Mouse (Mus musculus) midbrain, embryonic 13.5 days (tissue): ENCODE results near the gene Tmem106a. TPM values are rescaled to one million over a fixed set of nuclear protein-coding genes. Genes with fewer than 3 reads are reported as not detected.

Experiments
- ATAC-seq: fragments of 200-750 bp; cut with Nextera tagmentation; 2 replicates; pipeline ENCODE4 v1.8.0; 2017; ENCODE audit warnings: mild to moderate bottlenecking, moderate TSS enrichment, moderate library complexity
- H3K27ac ChIP-seq: fragments of 300-500 bp; sonication (generic); 2 replicates; pipeline ENCODE4 v1.5.1; 2015; ENCODE audit warnings: inconsistent platforms, mild to moderate bottlenecking, moderate library complexity
- H3K27me3 ChIP-seq: fragments of 300-500 bp; sonication (generic); 2 replicates; pipeline ENCODE4 v1.6.1; 2015; ENCODE audit warnings: mild to moderate bottlenecking, inconsistent platforms
- H3K36me3 ChIP-seq: fragments of 300-500 bp; sonication (generic); 2 replicates; pipeline ENCODE4 v1.6.1; 2015; ENCODE audit warnings: mild to moderate bottlenecking, inconsistent platforms
- H3K4me1 ChIP-seq: fragments of 300-500 bp; sonication (generic); replicated peaks from 2 replicates; pipeline ENCODE4 v1.6.1; 2015; ENCODE audit warnings: inconsistent platforms
- H3K4me2 ChIP-seq: fragments of 300-500 bp; sonication (generic); replicated peaks from 2 replicates; pipeline ENCODE4 v1.6.1; 2015; ENCODE audit warnings: moderate library complexity, mild to moderate bottlenecking, inconsistent platforms
- H3K4me3 ChIP-seq: fragments of 300-500 bp; sonication (generic); replicated peaks from 2 replicates; pipeline ENCODE4 v1.5.1; 2015; ENCODE audit warnings: mild to moderate bottlenecking, inconsistent platforms
- H3K9ac ChIP-seq: fragments of 300-500 bp; sonication (generic); replicated peaks from 2 replicates; pipeline ENCODE4 v1.6.1; 2015; ENCODE audit warnings: mild to moderate bottlenecking, inconsistent platforms
- H3K9me3 ChIP-seq: fragments of 300-500 bp; sonication (generic); 2 replicates; pipeline ENCODE4 v1.6.1; 2016; ENCODE audit warnings: mild to moderate bottlenecking, inconsistent platforms
- WGBS: fragments of 180-500 bp; shearing (Covaris S2); methylation state at CpG from one replicate; pipeline ENCODE4 v1.1.7; 2015; 5-methylcytosine and 5-hydroxymethylcytosine counted together
- polyA plus RNA-seq: library from polyadenylated mRNA; unstranded; fragments of >200 nt; fragmentation: Nextera tagmentation; extraction: Ambion mirVana; gene quantifications from 2 replicates; pipeline ENCODE4 v1.2.1, GENCODE M21; 2015

The Tmem106a gene
- polyA plus RNA-seq, result 2.1 and 2.7 TPM in 2 replicates

- peaks cover 38% of the 10 kb centered on the region for H3K36me3 ChIP-seq
- H3K9ac ChIP-seq, result peak within 1 kb of the TSS; percentile 59
- H3K4me1 ChIP-seq, result peaks cover 8% of the 10 kb centered on the region
- H3K4me3 ChIP-seq, result peak within 1 kb of the TSS; percentile 29
- H3K9me3 ChIP-seq, result no peaks in the 10 kb centered on the region
- no peak for ATAC-seq
- H3K4me2 ChIP-seq, result peak within 1 kb of the TSS; percentile 51
- H3K27me3 ChIP-seq, result no peaks in the 10 kb centered on the region
- WGBS, result 19% methylated on average over 30 of the region's 31 CpGs
- H3K27ac ChIP-seq, result no peak within 1 kb of the TSS
Measured at GRCm38 (mm10) chr11:101582054-101583035, at the start of gene Tmem106a. Gene Tmem106a, plus strand, starts transcription at chr11:101582242.

- H3K36me3 ChIP-seq, result no peaks in the 10 kb centered on the region
- H3K9ac ChIP-seq, result no peak overlapping the region
- H3K4me2 ChIP-seq, result no peak overlapping the region
- WGBS, result 90% methylated on average over 9 of the region's 9 CpGs
- H3K4me3 ChIP-seq, result no peak overlapping the region
- no peaks in the 10 kb centered on the region for H3K9me3 ChIP-seq
- H3K4me1 ChIP-seq, result no peaks in the 10 kb centered on the region
- H3K27me3 ChIP-seq, result no peaks in the 10 kb centered on the region
- no peak for ATAC-seq
- no peak overlapping the region for H3K27ac ChIP-seq
Measured at GRCm38 (mm10) chr11:101543533-101543932, 38.5 kb upstream of the Tmem106a start.

- Histone ChIP-seq H3K4me2 (no peak overlapping the region), H3K4me1 (no peaks in the 10 kb centered on the region), H3K9me3 (no peaks in the 10 kb centered on the region), H3K36me3 (no peaks in the 10 kb centered on the region), H3K27me3 (no peaks in the 10 kb centered on the region), H3K9ac (no peak overlapping the region), H3K4me3 (no peak overlapping the region), H3K27ac (no peak overlapping the region)
- WGBS, result 88% methylated on average over 1 of the region's 1 CpGs
- ATAC-seq, result no peak
Measured at GRCm38 (mm10) chr11:101544132-101544531, 37.9 kb upstream of the Tmem106a start.

GRCm38 (mm10) chr11:101548526-101548925 lies 33.5 kb upstream of the Tmem106a start:
- ATAC-seq, result no peak
- Histone ChIP-seq H3K9ac (no peak overlapping the region), H3K9me3 (no peaks in the 10 kb centered on the region), H3K27ac (no peak overlapping the region), H3K4me3 (no peak overlapping the region), H3K27me3 (no peaks in the 10 kb centered on the region), H3K4me1 (peaks cover 14% of the 10 kb centered on the region), H3K36me3 (no peaks in the 10 kb centered on the region), H3K4me2 (no peak overlapping the region)

- peak; percentile 85 for ATAC-seq
- H3K4me3 ChIP-seq, result peak within 1 kb of the TSS; percentile 73
- no peaks in the 10 kb centered on the region for H3K27me3 ChIP-seq
- peak within 1 kb of the TSS; percentile 82 for H3K9ac ChIP-seq
- H3K4me1 ChIP-seq, result peaks cover 45% of the 10 kb centered on the region
- under 1% methylated on average over 43 of the region's 43 CpGs for WGBS
- peaks cover 8% of the 10 kb centered on the region for H3K36me3 ChIP-seq
- H3K9me3 ChIP-seq, result no peaks in the 10 kb centered on the region
- H3K4me2 ChIP-seq, result peak within 1 kb of the TSS; percentile 79
- peak within 1 kb of the TSS; percentile 96 for H3K27ac ChIP-seq
Measured at GRCm38 (mm10) chr11:101551751-101552475, 30.1 kb upstream of the Tmem106a start, which contains the start of the genes Brca1 and Nbr1. Gene Brca1, minus strand, starts transcription at chr11:101551955. Gene Nbr1, plus strand, starts transcription at chr11:101552149.

GRCm38 (mm10) chr11:101552476-101553300 lies 29.4 kb upstream of the Tmem106a start:
- peak overlapping the region; percentile 79 for H3K4me2 ChIP-seq
- peaks cover 45% of the 10 kb centered on the region for H3K4me1 ChIP-seq
- peak; percentile 98 for ATAC-seq
- peak overlapping the region; percentile 96 for H3K27ac ChIP-seq
- under 1% methylated on average over 37 of the region's 37 CpGs for WGBS
- peaks cover 15% of the 10 kb centered on the region for H3K36me3 ChIP-seq
- peak overlapping the region; percentile 82 for H3K9ac ChIP-seq
- H3K27me3 ChIP-seq, result no peaks in the 10 kb centered on the region
- peak overlapping the region; percentile 73 for H3K4me3 ChIP-seq
- H3K9me3 ChIP-seq, result no peaks in the 10 kb centered on the region

- Histone ChIP-seq H3K9ac (peak overlapping the region; percentile 82), H3K36me3 (peaks cover 23% of the 10 kb centered on the region), H3K9me3 (no peaks in the 10 kb centered on the region), H3K27me3 (no peaks in the 10 kb centered on the region), H3K27ac (peak overlapping the region; percentile 86), H3K4me2 (peak overlapping the region; percentile 71), H3K4me1 (peaks cover 45% of the 10 kb centered on the region), H3K4me3 (peak overlapping the region; percentile 73)
- 28% methylated on average over 8 of the region's 8 CpGs for WGBS
- ATAC-seq, result no peak
Measured at GRCm38 (mm10) chr11:101553354-101553930, 28.6 kb upstream of the Tmem106a start.

- ATAC-seq, result no peak
- 93% methylated on average over 7 of the region's 7 CpGs for WGBS
- H3K27ac ChIP-seq, result no peak overlapping the region
Measured at GRCm38 (mm10) chr11:101556541-101556940, 25.5 kb upstream of the Tmem106a start.

GRCm38 (mm10) chr11:101556954-101557353 lies 25.1 kb upstream of the Tmem106a start:
- Histone ChIP-seq H3K4me2 (no peak overlapping the region), H3K4me3 (no peak overlapping the region), H3K36me3 (peaks cover 50% of the 10 kb centered on the region), H3K9ac (no peak overlapping the region), H3K4me1 (peaks cover 33% of the 10 kb centered on the region), H3K9me3 (no peaks in the 10 kb centered on the region), H3K27ac (no peak overlapping the region), H3K27me3 (no peaks in the 10 kb centered on the region)
- ATAC-seq, result no peak
- 81% methylated on average over 2 of the region's 2 CpGs for WGBS

More at GRCm38 (mm10) chr11:101556541-101556940, 25.5 kb upstream of the Tmem106a start:
- no peak overlapping the region for H3K4me3 ChIP-seq
- H3K27me3 ChIP-seq, result no peaks in the 10 kb centered on the region
- peaks cover 49% of the 10 kb centered on the region for H3K36me3 ChIP-seq
- H3K9ac ChIP-seq, result no peak overlapping the region
- H3K4me1 ChIP-seq, result peaks cover 33% of the 10 kb centered on the region
- no peaks in the 10 kb centered on the region for H3K9me3 ChIP-seq
- no peak overlapping the region for H3K4me2 ChIP-seq

- no peak overlapping the region for H3K4me2 ChIP-seq
- WGBS, result 35% methylated on average over 5 of the region's 5 CpGs
- no peaks in the 10 kb centered on the region for H3K9me3 ChIP-seq
- H3K4me3 ChIP-seq, result no peak overlapping the region
- H3K27ac ChIP-seq, result no peak overlapping the region
- no peak for ATAC-seq
- no peaks in the 10 kb centered on the region for H3K4me1 ChIP-seq
- H3K9ac ChIP-seq, result no peak overlapping the region
- peaks cover 78% of the 10 kb centered on the region for H3K36me3 ChIP-seq
- H3K27me3 ChIP-seq, result no peaks in the 10 kb centered on the region
Measured at GRCm38 (mm10) chr11:101562391-101562790, 19.7 kb upstream of the Tmem106a start.

GRCm38 (mm10) chr11:101568421-101568820 lies 13.6 kb upstream of the Tmem106a start:
- Histone ChIP-seq H3K36me3 (peaks cover 93% of the 10 kb centered on the region), H3K27me3 (no peaks in the 10 kb centered on the region), H3K9me3 (no peaks in the 10 kb centered on the region), H3K4me2 (no peak overlapping the region), H3K4me1 (no peaks in the 10 kb centered on the region), H3K9ac (no peak overlapping the region), H3K4me3 (no peak overlapping the region), H3K27ac (no peak overlapping the region)
- no peak for ATAC-seq
- 74% methylated on average over 3 of the region's 3 CpGs for WGBS
